Mouse (Mus musculus) ES-Bruce4 (cell line): ENCODE results near the gene Cdh9.

Source experiments
- CTCF ChIP-seq: IDR thresholded peaks from one replicate; pipeline ENCODE4 v1.8.1; 2011; ENCODE audit warnings: low read depth, low read length
- EP300 ChIP-seq: IDR thresholded peaks from 2 replicates; pipeline ENCODE4 v1.6.1; 2011; ENCODE audit warnings: low read depth, low read length; ENCODE audit not compliant: insufficient read depth
- POLR2A ChIP-seq: IDR thresholded peaks from one replicate; pipeline ENCODE4 v1.8.1; 2011; ENCODE audit warnings: low read length; ENCODE audit not compliant: insufficient read depth

DNA sequence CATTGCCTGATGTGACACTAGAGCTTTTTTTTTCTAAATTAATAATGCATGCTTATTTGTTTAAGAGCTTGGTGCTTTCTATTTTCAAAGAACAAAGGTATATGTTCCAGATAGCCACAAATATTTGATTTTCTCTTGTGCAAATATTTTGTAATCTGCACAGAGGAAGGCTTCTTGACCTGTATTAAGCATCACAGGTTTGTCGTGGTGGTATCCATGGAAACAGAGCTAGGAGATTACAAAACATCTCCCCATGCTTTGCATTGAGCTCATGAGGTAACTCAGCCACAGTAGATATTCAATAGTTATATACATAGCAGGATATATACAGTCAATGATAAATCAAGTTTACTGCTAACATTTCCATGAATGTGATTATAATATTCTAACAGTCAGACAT, 56.0 kb downstream of the Cdh9 start:
- TF ChIP-seq POLR2A (no peak), EP300 (no peak), CTCF (no peak)
